Mouse (Mus musculus) embryonic facial prominence, embryonic 12.5 days (tissue): Measurements from ENCODE around the gene Lrrc38. TPM values are rescaled to one million over a fixed set of nuclear protein-coding genes. Genes with fewer than 3 reads are reported as not detected.

Source experiments
- ATAC-seq: fragments of 200-750 bp; cut with Nextera tagmentation; 2 replicates; pipeline ENCODE4 v1.8.0; 2017; ENCODE audit not compliant: insufficient number of reproducible peaks, insufficient read depth, low FRiP score, low TSS enrichment
- H3K27ac ChIP-seq: fragments of 300-500 bp; sonication (generic); 2 replicates; pipeline ENCODE4 v1.5.1; 2016; ENCODE audit warnings: mild to moderate bottlenecking
- H3K27me3 ChIP-seq: fragments of 300-500 bp; sonication (generic); 2 replicates; pipeline ENCODE4 v1.6.1; 2016; ENCODE audit warnings: mild to moderate bottlenecking, moderate library complexity
- H3K36me3 ChIP-seq: fragments of 300-500 bp; sonication (generic); 2 replicates; pipeline ENCODE4 v1.6.1; 2016; ENCODE audit warnings: mild to moderate bottlenecking
- H3K4me1 ChIP-seq: fragments of 300-500 bp; sonication (generic); 2 replicates; pipeline ENCODE4 v1.6.1; 2016
- H3K4me2 ChIP-seq: fragments of 300-500 bp; sonication (generic); replicated peaks from 2 replicates; pipeline ENCODE4 v1.6.1; 2016; ENCODE audit warnings: mild to moderate bottlenecking, moderate library complexity
- H3K4me3 ChIP-seq: fragments of 300-500 bp; sonication (generic); 2 replicates; pipeline ENCODE4 v1.5.1; 2016; ENCODE audit warnings: mild to moderate bottlenecking
- H3K9ac ChIP-seq: fragments of 300-500 bp; sonication (generic); 2 replicates; pipeline ENCODE4 v1.6.1; 2016; ENCODE audit warnings: mild to moderate bottlenecking, moderate library complexity
- H3K9me3 ChIP-seq: fragments of 300-500 bp; sonication (generic); 2 replicates; pipeline ENCODE4 v1.6.1; 2016; ENCODE audit warnings: mild to moderate bottlenecking, moderate library complexity
- WGBS: fragments of 180-500 bp; shearing (Covaris S2); methylation state at CpG from one replicate; pipeline ENCODE4 v1.1.7; 2016; 5-methylcytosine and 5-hydroxymethylcytosine counted together
- polyA plus RNA-seq: library from polyadenylated mRNA; unstranded; fragments of >200 nt; fragmentation: Nextera tagmentation; extraction: Ambion mirVana; gene quantifications from 2 replicates; pipeline ENCODE4 v1.2.1, GENCODE M21; 2016

Gene Lrrc38
- 0.40 and 0.43 TPM in 2 replicates for polyA plus RNA-seq

- H3K9me3 ChIP-seq = no peaks in the 10 kb centered on the region
- no peak for ATAC-seq
- under 1% methylated on average over 19 of the region's 19 CpGs for WGBS
- peaks cover 50% of the 10 kb centered on the region for H3K27me3 ChIP-seq
- peak within 1 kb of the TSS; percentile 45 for H3K4me3 ChIP-seq
- peak within 1 kb of the TSS; percentile 46 for H3K9ac ChIP-seq
- no peak within 1 kb of the TSS for H3K27ac ChIP-seq
- H3K4me2 ChIP-seq = peak within 1 kb of the TSS; percentile 97
- H3K36me3 ChIP-seq = no peaks in the 10 kb centered on the region
- H3K4me1 ChIP-seq = 0 out of 2 replicates have a peak, but pooled peaks cover 10% of the 10 kb centered on the region
Measured at GRCm38 (mm10) chr4:143349484-143349906, at the start of gene Lrrc38. Gene Lrrc38 (plus strand): TSS chr4:143349757.

GRCm38 (mm10) chr4:143300113-143300688, 49.4 kb upstream of the Lrrc38 start:
- H3K4me3 ChIP-seq = peak overlapping the region; percentile 43
- H3K27me3 ChIP-seq = no peaks in the 10 kb centered on the region
- no peaks in the 10 kb centered on the region for H3K9me3 ChIP-seq
- 10% methylated on average over 12 of the region's 12 CpGs for WGBS
- peaks cover 45% of the 10 kb centered on the region for H3K4me1 ChIP-seq
- peak overlapping the region; percentile 70 for H3K4me2 ChIP-seq
- ATAC-seq = no peak
- H3K36me3 ChIP-seq = no peaks in the 10 kb centered on the region
- H3K9ac ChIP-seq = peak overlapping the region; percentile 50
- H3K27ac ChIP-seq = peak overlapping the region; percentile 72

- no peaks in the 10 kb centered on the region for H3K36me3 ChIP-seq
- ATAC-seq = no peak
- H3K4me1 ChIP-seq = peaks cover 37% of the 10 kb centered on the region
- H3K9me3 ChIP-seq = no peaks in the 10 kb centered on the region
- no peaks in the 10 kb centered on the region for H3K27me3 ChIP-seq
- H3K4me2 ChIP-seq = peak overlapping the region; percentile 70
- no peak overlapping the region for H3K9ac ChIP-seq
- 67% methylated on average over 5 of the region's 5 CpGs for WGBS
- no peak overlapping the region for H3K27ac ChIP-seq
- H3K4me3 ChIP-seq = no peak overlapping the region
Measured at GRCm38 (mm10) chr4:143301042-143301441, 48.5 kb upstream of the Lrrc38 start.

- no peaks in the 10 kb centered on the region for H3K27me3 ChIP-seq
- H3K9ac ChIP-seq = no peak overlapping the region
- no peak for ATAC-seq
- no peaks in the 10 kb centered on the region for H3K9me3 ChIP-seq
- H3K4me3 ChIP-seq = no peak overlapping the region
- H3K4me1 ChIP-seq = peaks cover 31% of the 10 kb centered on the region
- no peak overlapping the region for H3K27ac ChIP-seq
- 51% methylated on average over 4 of the region's 4 CpGs for WGBS
- H3K4me2 ChIP-seq = no peak overlapping the region
- H3K36me3 ChIP-seq = no peaks in the 10 kb centered on the region
Measured at GRCm38 (mm10) chr4:143301875-143302274, 47.7 kb upstream of the Lrrc38 start.

- ATAC-seq = no peak
- H3K4me1 ChIP-seq = peaks cover 26% of the 10 kb centered on the region
- WGBS = 45% methylated on average over 11 of the region's 11 CpGs
- no peak overlapping the region for H3K4me3 ChIP-seq
- no peaks in the 10 kb centered on the region for H3K27me3 ChIP-seq
- no peaks in the 10 kb centered on the region for H3K36me3 ChIP-seq
- no peak overlapping the region for H3K9ac ChIP-seq
- no peaks in the 10 kb centered on the region for H3K9me3 ChIP-seq
- H3K27ac ChIP-seq = no peak overlapping the region
- no peak overlapping the region for H3K4me2 ChIP-seq
Measured at GRCm38 (mm10) chr4:143302279-143302890, 47.2 kb upstream of the Lrrc38 start.

GRCm38 (mm10) chr4:143305031-143305430, 44.5 kb upstream of the Lrrc38 start:
- Histone ChIP-seq H3K4me2 (no peak overlapping the region), H3K36me3 (no peaks in the 10 kb centered on the region), H3K27me3 (no peaks in the 10 kb centered on the region), H3K4me3 (no peak overlapping the region), H3K9me3 (no peaks in the 10 kb centered on the region), H3K4me1 (peaks cover 11% of the 10 kb centered on the region), H3K27ac (no peak overlapping the region), H3K9ac (no peak overlapping the region)
- ATAC-seq = no peak
- WGBS = 89% methylated on average over 4 of the region's 4 CpGs

- H3K36me3 ChIP-seq = no peaks in the 10 kb centered on the region
- H3K9ac ChIP-seq = no peak overlapping the region
- no peaks in the 10 kb centered on the region for H3K9me3 ChIP-seq
- 0 out of 2 replicates have a peak, but pooled peaks cover under 1% of the 10 kb centered on the region for H3K4me1 ChIP-seq
- no peak overlapping the region for H3K4me2 ChIP-seq
- H3K27ac ChIP-seq = no peak overlapping the region
- WGBS = 77% methylated on average over 5 of the region's 5 CpGs
- ATAC-seq = no peak
- no peak overlapping the region for H3K4me3 ChIP-seq
- no peaks in the 10 kb centered on the region for H3K27me3 ChIP-seq
Measured at GRCm38 (mm10) chr4:143305987-143306772, 43.4 kb upstream of the Lrrc38 start.

GRCm38 (mm10) chr4:143311341-143311740, 38.2 kb upstream of the Lrrc38 start:
- Histone ChIP-seq H3K9me3 (no peaks in the 10 kb centered on the region), H3K4me1 (no peaks in the 10 kb centered on the region), H3K27me3 (no peaks in the 10 kb centered on the region), H3K9ac (no peak overlapping the region), H3K27ac (no peak overlapping the region), H3K36me3 (no peaks in the 10 kb centered on the region), H3K4me3 (no peak overlapping the region), H3K4me2 (no peak overlapping the region)
- 47% methylated on average over 2 of the region's 2 CpGs for WGBS
- ATAC-seq = no peak

GRCm38 (mm10) chr4:143313299-143313698, 36.3 kb upstream of the Lrrc38 start:
- Histone ChIP-seq H3K4me2 (no peak overlapping the region), H3K9ac (no peak overlapping the region)

GRCm38 (mm10) chr4:143324176-143324924, 25.2 kb upstream of the Lrrc38 start:
- Histone ChIP-seq H3K36me3 (no peaks in the 10 kb centered on the region), H3K27ac (no peak overlapping the region), H3K4me1 (0 out of 2 replicates have a peak, but pooled peaks cover 5% of the 10 kb centered on the region), H3K27me3 (no peaks in the 10 kb centered on the region), H3K4me2 (0 out of 2 replicates have a peak overlapping the region, but pooled peaks have one; percentile 51), H3K4me3 (no peak overlapping the region), H3K9ac (no peak overlapping the region), H3K9me3 (no peaks in the 10 kb centered on the region)
- 19% methylated on average over 8 of the region's 11 CpGs for WGBS
- no peak for ATAC-seq

More at GRCm38 (mm10) chr4:143313299-143313698, 36.3 kb upstream of the Lrrc38 start:
- H3K9me3 ChIP-seq = no peaks in the 10 kb centered on the region
- ATAC-seq = no peak
- no peaks in the 10 kb centered on the region for H3K36me3 ChIP-seq
- no peak overlapping the region for H3K27ac ChIP-seq
- 64% methylated on average over 6 of the region's 6 CpGs for WGBS
- H3K4me3 ChIP-seq = no peak overlapping the region
- no peaks in the 10 kb centered on the region for H3K4me1 ChIP-seq
- no peaks in the 10 kb centered on the region for H3K27me3 ChIP-seq

- H3K9me3 ChIP-seq = no peaks in the 10 kb centered on the region
- H3K36me3 ChIP-seq = no peaks in the 10 kb centered on the region
- ATAC-seq = 0 out of 2 replicates have a peak, but pooled peaks have one; percentile 16
- H3K4me2 ChIP-seq = peak overlapping the region; percentile 51
- H3K27me3 ChIP-seq = no peaks in the 10 kb centered on the region
- H3K4me3 ChIP-seq = peak overlapping the region; percentile 29
- WGBS = 18% methylated on average over 15 of the region's 15 CpGs
- peak overlapping the region; percentile 31; the same call in 1 of the 2 replicates for H3K9ac ChIP-seq
- H3K4me1 ChIP-seq = peaks cover 11% of the 10 kb centered on the region
- H3K27ac ChIP-seq = no peak overlapping the region
Measured at GRCm38 (mm10) chr4:143324925-143325624, 24.5 kb upstream of the Lrrc38 start.
